Mouse (Mus musculus) gastrocnemius, adult 18-20 months (tissue): ENCODE results near the gene St8sia2. TPM values are rescaled to one million over a fixed set of nuclear protein-coding genes. Genes with fewer than 3 reads are reported as not detected.
A peak's percentile ranks its signal among the peaks of the same experiment; 100 is the strongest.

Source experiments
- DNase-seq: peaks from one replicate; pipeline ENCODE4 v3.0.0; 2021; ENCODE audit warnings: low spot score
- long read RNA-seq, 2 experiments: library from polyadenylated mRNA; stranded (forward); transcript quantifications; one replicate each; pipeline ENCODE4 v2.0.0; 2021
- total RNA-seq, 2 experiments: library from RNA; stranded (reverse); gene quantifications; 2 replicates each; pipeline ENCODE4 v1.2.3; 2021

Gene St8sia2
- total RNA-seq = under 1 TPM; 0.09 to 0.24 TPM
- long read RNA-seq, experiment 1, partial matches to known transcripts = 1 of 1 reads
- long read RNA-seq, experiment 1, other reads (novel, unspliced or antisense) = 0 of 1 reads
- long read RNA-seq, experiment 2 = 0 reads

DNA sequence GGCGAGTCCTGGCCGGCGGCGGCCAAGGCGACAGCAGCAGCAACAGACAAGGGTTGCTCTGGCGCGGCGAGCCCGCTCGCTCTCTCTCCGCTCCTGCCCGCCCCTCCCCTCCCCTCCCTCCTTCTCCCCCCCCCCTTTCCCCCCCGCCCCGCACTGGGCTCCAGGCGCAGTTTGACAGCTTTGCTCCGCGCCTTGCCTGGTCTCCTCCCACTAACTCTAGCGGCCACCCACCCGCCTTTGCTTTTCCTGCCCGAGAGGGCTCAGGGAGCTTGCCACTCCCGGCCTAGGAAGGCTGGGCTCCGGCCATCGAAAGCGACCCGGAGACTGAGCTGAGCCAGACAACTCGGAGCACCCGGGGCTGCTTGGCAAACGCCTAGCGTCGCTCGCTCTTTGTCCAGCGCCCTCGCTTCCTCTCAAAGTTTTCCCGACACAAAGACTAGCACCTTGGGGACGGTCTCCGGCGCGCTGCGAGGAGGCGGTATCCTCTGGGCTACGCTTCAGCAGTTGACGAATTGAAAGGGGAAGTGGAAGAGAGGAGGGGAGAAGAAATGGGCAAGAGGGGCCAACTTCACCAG is at the start of gene St8sia2:
Gene St8sia2 (minus strand): TSS at position 90 of the 575 bp plus-strand sequence.
- DNase-seq = no peak

DNA sequence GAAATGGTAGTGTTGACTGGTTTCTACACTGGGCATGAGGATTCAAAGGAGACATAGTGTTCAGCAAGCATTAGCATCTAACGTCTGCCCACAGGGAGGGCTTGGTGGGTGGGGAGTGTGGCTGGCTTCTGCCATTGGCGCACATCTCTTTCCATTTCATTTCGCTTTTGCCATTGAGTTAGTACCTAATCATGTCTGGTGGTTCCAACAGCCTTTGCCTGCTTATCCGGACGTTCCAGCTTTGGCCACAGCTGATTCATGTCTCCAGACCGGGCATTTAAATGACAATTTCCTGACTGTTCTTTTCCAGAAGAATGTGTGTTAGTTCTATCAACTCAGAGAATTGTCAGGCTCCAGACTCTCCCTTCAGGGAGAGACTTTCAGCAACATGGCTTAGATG is 47.6 kb upstream of the St8sia2 start:
- DNase-seq = no peak

DNA sequence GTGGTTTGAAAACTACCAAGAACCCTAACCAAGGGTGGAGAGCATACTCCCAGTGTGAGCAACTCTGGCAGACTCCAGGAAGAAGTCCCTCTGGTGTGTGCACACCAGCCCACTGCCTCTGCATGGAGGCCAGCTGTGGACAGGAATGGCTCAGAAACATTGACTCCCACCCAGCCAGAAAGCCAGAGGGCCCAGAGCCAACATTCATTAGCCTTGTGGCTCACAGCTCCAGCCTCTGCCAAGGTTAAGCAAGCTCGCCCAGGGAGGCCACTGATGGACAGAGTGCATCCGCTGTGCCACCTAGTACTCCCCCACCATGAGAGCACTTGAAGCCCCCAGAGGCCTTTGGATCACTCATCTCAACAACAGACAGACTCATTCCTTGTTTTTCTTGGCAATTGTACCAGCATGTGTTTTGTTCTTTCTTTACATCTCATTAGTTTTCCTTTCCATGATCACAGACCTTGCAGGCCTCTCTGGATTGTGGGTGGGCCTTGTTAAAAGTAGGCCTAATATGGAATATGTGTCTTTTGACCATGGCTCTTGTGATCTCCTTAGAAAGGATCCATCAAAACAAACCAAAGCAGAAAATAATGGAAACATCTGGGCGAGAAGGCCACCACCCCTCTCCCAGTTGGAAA is 46.9 kb upstream of the St8sia2 start:
- peak; percentile 4 for DNase-seq

DNA sequence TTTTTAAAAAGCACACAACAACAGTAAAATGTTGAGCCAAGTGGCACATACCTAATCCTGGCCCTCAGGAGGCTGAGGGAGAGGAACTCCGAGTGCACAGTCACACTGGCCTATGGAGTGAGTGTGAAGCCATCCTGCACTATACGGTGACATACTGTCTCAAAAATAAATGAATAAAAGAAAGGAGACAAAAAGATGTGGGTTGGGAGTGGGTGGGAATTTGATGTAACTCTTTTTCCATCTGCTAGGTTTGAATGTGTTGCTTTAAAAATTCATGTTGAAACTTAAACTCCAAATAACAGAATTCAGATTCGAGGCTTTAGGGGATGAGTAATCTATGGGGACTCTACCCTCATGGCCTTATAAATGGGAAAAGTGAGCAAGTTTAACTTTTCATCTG is 46.2 kb upstream of the St8sia2 start:
- DNase-seq = no peak

DNA sequence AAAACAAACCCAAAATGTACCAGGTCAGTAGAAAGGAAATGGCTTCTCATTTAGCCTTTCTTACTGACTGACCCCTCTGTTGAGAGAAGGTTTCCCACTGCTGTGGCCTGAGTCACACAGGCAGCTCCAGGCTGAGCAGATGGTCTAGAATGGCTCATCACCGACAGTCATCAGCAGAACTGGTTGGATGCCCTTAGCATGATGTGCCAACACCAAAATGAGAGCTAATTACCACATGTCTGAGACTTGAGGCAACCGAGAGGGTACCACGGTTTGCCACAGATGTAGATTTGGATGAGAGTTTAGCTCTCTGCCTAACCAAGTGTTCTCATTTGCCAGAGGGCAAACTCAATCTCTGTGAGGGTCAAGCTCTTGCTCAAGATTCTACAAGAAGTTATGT is 42.3 kb upstream of the St8sia2 start:
- DNase-seq = no peak

DNA sequence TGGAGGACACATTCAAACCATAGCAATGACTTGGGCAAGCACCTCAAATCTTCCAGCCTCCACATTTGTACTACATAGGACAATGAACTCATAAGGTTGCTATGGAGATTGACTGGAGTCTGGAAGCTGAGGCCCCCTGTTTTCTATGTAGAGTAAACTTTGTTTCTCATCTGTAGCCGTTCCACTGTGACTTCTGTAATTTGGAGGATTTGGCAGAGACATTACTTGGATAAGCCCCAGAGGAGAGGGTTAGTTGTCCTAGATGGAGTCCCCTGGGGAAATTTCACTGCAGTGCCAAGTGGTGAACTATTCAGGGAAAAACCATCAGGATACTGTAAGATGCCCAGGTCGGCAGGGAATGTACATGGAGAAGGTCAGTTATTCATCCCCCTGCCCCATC is 34.1 kb upstream of the St8sia2 start:
- DNase-seq = no peak

DNA sequence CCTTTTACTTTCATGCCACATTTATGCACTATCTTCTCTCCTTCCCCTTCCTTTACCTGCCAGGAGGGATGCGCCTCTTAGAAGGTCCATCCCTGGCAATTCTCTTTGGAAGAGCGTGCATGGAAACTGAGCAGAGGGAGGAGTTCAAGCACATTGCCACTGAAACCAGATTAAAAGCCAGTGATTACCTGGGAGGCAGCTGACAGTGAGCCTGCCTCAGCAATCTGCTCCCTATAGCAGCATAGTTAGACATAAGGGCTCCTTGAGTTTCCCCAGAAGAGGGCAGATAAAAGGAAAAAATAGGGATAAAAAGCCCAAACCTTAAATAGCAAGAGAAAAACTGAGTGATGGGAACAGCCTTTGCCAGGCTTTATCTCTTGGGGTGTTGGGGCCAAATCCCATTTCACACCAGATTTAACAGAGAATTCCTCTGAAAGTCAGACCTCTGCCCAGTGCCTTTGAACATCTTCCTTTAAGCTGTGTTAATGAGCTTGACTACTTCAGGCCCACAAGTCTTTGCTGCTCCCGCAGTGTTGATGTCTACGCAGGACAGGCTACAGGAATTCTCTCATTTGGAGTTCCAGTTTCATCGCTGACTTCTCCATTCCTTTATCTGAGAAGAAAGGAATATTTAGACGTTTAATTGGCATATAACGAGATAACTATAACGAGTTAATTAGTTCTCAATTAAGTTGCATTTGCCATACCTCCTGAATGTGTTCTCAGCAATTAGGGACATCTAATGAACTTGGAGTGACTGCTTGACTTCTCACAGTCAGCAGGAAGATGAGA is 31.9 kb upstream of the St8sia2 start:
- no peak for DNase-seq

DNA sequence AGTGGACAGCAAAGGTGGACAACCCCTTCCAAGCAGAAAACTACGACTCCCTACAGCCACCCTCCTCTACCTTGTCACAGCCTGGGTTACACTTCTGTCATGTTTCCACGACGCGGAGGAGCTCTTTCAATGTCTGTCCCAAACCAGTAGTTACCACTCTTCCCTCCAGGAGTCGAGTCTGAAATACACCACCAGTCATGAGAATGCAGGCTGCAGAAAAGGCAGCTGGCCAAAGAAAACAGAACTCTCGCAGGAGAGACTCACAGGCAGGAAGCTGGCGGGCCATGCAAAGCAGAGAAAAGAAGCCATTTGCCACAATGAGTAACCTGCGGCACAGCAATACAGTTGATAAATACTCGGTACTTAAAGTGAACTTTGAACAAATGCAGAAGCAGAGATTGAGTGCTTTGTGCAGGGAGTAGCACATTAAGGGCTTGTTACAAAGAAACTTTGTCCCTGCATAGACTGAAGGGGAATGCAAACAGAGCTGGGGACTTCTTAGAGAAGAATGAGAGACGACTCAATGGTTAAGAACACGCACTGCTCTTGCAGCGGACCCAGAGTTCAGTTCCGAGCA is 30.2 kb upstream of the St8sia2 start:
- no peak for DNase-seq

DNA sequence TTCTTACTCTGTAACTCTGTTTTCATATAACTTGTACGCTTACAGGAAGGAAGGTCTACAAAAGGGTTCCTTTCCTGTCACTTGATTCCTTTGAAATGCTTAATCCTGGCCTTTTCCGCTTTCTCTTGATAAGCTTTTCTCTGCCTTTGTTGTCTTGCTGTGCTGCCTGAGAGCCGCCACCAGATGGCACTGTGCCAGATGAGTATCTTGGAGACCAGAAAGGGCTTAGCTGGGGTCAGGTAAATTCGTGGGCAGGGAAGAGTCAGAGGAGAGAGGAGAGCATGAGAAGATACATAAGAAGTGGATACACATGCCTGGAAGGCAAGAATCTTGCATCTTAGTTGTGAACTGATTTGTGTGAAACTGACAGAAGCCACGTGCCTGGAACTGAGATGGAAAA is 11.5 kb upstream of the St8sia2 start:
- peak; percentile 34 for DNase-seq

DNA sequence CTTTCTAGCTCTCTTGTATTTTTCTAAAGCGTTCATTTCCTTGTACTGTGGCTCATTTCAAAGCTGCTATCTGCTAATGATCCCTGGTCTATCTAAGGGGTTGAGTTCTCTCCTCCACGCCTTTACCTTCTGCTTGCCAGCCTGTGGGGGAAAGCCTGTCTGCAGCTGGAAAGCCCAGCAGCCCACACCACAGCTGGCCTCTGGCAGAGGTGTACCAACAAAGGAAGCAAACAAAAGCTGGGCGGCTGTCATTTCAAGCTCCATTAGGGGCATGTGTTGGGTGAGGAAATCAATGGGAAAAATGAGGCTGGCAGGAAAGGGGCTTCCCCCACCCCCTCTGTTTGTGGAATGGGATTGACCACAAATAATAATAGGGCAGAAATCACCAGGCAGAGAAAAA is 10.7 kb upstream of the St8sia2 start:
- no peak for DNase-seq

DNA sequence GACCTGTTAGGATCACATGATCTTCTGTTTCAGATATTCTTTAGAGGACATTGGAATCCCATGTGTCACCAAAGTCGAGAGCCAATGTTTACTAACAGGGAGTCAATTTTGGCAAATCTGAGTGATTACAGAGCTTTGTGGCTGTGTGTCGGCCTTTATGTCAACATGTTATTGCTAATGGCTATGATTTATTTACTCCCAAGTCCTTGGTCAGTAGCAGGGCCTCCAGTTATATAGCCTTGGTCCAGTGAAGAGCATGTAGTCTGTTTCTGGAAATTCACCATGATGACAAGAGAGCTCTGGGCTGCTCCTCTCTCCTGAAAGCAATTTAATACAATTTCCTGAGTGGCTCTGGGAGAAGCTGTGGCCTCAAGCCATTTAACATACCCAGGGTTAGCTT is 9.1 kb upstream of the St8sia2 start:
- no peak for DNase-seq

DNA sequence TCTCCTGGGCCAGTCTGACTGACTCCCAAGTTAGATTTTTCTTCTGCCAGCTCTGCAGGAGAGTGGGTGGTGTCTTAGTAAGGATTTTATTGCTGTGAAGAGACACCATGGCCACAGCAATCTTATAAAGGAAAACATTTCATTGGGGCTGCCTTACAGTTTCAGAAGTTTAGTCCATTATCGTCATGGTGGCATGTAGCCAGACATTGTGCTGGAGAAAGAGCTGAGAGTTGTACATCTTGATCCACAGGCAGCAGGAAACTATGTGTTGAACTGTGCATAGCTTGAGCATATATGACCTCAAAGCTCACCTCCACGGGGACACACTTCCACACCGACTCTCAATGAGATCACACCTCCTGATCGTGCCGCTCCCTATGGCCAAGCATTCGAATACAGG is 8.3 kb upstream of the St8sia2 start:
- no peak for DNase-seq

DNA sequence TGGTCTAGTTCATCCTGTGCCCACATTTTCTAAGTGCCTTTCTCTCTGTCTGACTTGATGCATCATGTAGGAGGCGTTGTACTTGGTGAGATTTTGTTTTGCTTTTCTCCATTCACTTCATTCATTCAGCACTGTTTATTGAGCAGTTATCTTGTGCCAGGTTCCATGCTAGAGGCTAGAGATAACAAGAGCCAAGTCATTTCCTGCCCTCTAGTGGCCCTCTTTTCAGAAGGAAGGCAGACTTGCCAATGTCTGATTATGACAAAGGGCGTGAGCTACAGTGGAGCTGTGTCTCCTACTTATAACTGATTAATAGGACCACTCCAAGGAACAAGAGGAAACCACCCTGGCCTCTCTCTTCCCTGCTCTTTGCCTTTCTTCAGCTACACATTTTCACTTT is 3.1 kb upstream of the St8sia2 start:
- no peak for DNase-seq

DNA sequence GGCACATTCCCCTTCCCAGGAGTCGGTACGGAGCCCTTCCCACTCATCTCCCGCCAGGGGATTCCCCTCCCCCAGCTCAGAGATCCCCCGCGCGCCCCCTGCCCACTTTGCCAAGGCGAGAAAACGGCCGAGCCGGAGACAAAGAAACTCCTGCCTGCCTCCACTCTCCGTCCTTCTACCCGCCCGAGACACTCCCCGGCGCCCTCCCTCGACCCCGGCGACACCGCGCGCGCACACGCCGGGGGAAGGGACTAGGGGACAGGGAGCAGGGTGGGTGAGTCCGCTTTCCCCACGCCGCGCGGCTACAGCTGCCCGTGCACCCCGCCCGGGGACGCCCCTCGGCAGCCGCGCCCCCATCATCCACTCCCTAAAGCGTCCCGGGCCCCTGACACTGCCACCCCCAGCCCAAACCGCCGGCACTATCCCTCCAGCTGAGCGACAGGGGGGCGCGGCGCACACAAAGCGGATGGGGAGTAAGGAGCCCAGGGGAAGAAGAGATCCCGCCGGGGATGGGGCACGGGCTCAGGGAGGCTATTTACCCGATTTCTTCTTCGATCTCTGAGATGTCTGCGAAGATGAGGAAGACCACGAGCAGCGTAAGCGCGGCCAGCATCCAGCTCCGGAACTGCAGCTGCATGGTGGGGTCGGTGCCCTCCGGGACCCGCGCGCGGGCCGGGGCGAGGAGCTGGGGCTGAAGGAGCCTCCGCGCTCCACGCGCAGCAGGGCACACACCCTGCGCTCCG is 461 bp downstream of the St8sia2 start:
- no peak for DNase-seq

DNA sequence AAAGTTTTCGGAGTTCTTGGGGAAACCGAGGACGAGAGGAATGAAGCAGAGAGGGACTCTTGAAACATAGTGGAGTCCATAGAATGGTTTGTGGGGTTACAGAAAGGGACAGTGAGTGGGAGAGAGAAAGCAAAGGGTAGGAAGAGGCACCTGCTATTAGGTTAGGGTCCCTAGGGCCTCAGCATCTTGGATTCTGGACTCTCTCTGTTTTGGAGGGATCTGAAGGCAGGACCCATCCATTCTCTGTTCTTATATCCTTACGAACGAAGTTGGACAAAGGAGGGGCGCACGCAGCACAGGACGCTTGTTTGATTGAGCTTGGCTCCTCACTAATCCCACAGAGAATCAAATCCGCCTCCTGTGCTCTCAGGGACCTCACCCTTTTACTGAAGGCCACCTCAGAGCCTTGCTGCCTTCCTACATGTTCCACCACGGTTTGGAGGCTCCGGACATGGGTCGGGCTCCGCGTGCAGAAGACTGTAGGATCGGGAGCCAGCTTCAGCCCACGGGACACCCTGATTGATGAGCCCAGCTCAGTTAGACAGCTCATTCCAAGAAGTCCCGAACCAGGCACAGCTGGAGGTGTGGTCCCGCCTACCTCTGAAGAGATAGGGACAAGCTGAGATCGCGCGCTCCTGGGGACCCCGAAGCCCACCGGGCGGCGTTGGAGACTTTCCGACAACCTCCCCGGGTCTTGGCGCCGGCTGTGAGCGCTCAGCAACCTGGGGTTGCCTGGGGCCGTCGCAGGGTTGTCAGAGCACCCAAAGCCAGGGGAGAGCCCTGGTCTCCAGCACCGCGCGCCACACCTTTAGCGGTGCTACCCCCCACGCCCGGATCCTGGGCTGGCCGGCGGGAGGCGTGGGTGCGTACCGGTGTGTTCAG is 1.3 kb downstream of the St8sia2 start:
- no peak for DNase-seq

DNA sequence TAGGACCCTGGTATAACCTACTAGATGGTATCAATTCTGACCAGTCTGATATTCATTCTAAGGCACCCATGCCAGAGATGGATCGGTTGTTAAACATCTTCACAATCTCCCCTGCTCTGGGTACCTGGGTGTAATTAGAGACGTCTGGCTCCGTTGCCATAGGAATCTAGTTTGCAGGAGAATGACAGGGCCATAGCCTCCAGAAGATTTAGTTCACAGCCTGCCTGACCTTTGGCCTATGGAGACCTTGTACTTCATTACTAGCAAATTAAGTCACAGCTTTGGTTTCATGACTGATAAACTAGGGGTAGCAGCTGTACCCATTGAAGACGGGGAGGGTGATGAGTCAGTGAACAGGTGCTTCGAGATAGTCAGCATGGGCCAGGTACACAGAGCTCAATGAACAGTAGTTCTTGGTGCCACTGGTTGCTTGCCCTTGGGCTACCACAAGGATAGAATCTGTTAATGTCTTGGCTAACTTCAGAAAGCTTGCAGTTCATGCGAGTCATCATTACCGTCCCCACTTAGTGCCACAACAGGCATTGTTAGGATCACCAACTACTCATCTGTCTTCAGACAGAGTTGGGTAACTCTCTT is 4.4 kb downstream of the St8sia2 start:
- no peak for DNase-seq

DNA sequence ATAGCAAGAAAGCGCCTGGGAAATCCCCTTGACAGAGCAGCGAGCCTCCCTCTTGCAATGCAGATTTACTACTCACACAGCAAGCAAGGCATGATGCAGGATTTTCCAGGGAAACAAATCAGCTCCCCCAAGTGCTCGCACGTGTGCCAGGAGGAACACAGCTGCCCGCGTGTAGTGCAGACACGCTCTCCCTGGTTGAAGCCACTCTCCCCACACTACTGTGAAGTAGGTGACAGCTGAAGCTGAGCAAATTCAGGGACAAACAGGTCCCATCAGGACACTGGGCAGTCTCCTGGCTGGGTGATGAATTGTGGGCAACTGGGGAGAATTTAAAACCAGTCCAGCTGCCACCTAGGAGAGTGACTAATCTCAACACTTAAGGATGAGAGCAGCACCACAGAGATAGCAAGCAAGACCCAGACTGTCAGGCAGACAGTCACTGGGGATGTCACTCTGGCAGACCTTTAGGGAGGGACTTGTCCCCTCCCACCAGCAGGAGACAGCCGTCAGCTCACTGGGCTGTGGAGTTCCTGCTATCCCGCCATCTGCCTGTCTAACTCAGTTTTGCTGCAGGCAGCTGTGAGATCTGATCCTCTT is 6.6 kb downstream of the St8sia2 start:
- no peak for DNase-seq

DNA sequence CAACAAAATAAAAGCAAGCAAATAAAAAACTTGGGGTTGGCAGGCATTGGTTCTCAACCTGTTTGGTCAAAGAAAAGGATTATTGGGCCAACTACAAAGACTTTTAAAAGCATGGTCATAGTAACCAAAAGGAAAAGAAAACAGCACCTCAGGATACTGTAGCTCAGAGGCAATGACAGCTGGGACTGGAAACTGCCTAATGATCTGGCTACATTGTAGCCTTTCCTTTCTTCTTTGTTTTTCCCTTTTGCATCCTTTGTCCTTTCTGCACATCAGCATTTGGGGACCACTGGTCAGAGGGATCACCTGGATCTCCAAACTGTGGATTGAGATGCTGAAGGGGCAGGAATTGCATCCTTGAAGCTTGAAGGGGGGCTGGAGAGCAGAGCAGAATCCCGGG is 7.1 kb downstream of the St8sia2 start:
- DNase-seq = no peak

DNA sequence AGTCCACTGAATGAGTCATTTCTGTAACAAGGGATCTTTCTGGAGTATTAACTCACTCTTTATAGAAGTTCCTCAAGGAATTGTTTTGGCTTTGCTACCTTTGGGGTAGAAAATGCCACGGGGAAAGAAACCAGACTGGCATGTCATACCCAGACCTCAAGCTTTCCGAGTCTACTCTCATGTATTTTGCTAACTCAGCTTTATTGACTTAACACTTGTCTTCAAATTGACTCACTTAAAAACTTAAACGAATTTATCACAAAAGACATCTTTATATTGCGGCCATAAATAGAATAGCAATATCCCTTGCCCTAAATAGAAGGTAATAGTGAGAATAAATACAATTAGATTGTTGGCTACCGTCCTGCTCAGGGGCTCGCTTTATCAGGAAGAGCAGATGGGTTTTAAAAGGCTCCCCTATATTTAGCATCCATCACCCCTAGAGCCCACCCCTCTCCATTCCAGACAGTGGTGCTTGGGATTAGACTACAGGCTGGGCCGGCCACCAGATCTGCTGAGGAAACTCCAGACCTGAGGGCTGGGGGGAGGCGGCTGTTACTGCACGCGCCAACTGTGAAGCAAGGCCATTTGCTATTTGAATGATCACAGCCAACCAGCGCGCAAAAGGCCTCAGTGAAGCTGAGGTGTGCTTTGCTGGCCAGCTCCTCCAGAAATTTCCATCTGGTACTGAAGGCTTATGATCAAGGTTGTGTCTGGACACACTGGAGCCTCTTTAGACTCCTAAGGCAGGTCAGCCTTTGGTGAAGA is 12.6 kb downstream of the St8sia2 start:
- DNase-seq = no peak
